ENCODE assay signal across 11 mouse cellular contexts in genomic region chr14:120212626-120213025, GRCm38 (mm10).
"Had no signal": no experiment of that assay in that cellular context is flagged by ENCODE, and none has a peak within 500 bp of the region (broad histone marks: within the 10 kb centered on the region; RNA-seq: fewer than 3 reads in every experiment).

No protein-coding gene starts in this region.

- DNase-seq: kidney, adult 8-10 months; kidney, postnatal 10 days; kidney, postnatal 36 days; layer of hippocampus, postnatal 36 days; liver, embryonic 13.5 days; lung, adult 2 months; lung, postnatal 14 days; lung, postnatal 4 days; midbrain, embryonic 14.5 days; thymus, adult 18-20 months; thymus, postnatal 36 days had no signal
